ENCODE assay signal across 8 mouse cellular contexts in genomic region chr11:100758707-100759610, GRCm38 (mm10). TPM values are rescaled to one million over a fixed set of nuclear protein-coding genes. Genes with fewer than 3 reads are reported as not detected.
A peak's percentile ranks its signal among the peaks of the same experiment; 100 is the strongest.
DNase-seq lines count a peak whose midpoint lies in the region; ATAC-seq lines count a peak whose summit lies in the region.

No protein-coding gene starts in this region.

- ATAC-seq in common myeloid progenitor, adult 5-6 weeks (replicated peaks; ENCODE audit: low read depth, poor library complexity, severe bottlenecking) = peak; percentile 19
- ATAC-seq in limb, embryonic 13.5 days (ENCODE audit: low FRiP score, low read depth) = no peak; the same call in 1 of the 2 replicates
- ATAC-seq in midbrain, embryonic 15.5 days (replicated peaks) = peak; percentile 50

- H3K36me3 ChIP-seq in limb, embryonic 13.5 days = no peaks in the 10 kb centered on the region
- peaks cover 9% of the 10 kb centered on the region; the same call in 1 of the 2 replicates for H3K36me3 ChIP-seq in midbrain, embryonic 15.5 days (replicated peaks)

- peak overlapping the region; percentile 32 for H3K4me3 ChIP-seq in limb, embryonic 13.5 days
- peak overlapping the region; percentile 76 for H3K4me3 ChIP-seq in midbrain, embryonic 15.5 days

- peak overlapping the region; percentile 59 for H3K4me2 ChIP-seq in limb, embryonic 13.5 days (replicated peaks)
- H3K4me2 ChIP-seq in midbrain, embryonic 15.5 days = peak overlapping the region; percentile 77

- H3K27me3 ChIP-seq in limb, embryonic 13.5 days = peaks cover 84% of the 10 kb centered on the region
- no peaks in the 10 kb centered on the region for H3K27me3 ChIP-seq in midbrain, embryonic 15.5 days (replicated peaks)

- no peak overlapping the region for H3K27ac ChIP-seq in limb, embryonic 13.5 days
- H3K27ac ChIP-seq in midbrain, embryonic 15.5 days = peak overlapping the region; percentile 74

- intact Hi-C loops in heart, postnatal 10 days (cut with DNase I) = no loop called here

- no peaks in the 10 kb centered on the region for H3K9me3 ChIP-seq in limb, embryonic 13.5 days
- no peaks in the 10 kb centered on the region for H3K9me3 ChIP-seq in midbrain, embryonic 15.5 days

- WGBS in limb, embryonic 13.5 days = 2% methylated on average over 35 of the region's 35 CpGs
- WGBS in midbrain, embryonic 15.5 days = under 1% methylated on average over 35 of the region's 35 CpGs

- H3K4me1 ChIP-seq in limb, embryonic 13.5 days = peaks cover 19% of the 10 kb centered on the region
- H3K4me1 ChIP-seq in midbrain, embryonic 15.5 days = peaks cover 28% of the 10 kb centered on the region

- peak; percentile 26 for DNase-seq in right cerebral cortex, postnatal 25 days
- no peak for DNase-seq in right cerebral cortex, adult 18-20 months
- peak; percentile 57 to 72 for DNase-seq in heart, postnatal 10 days
- peak; percentile 61 for DNase-seq in yolk sac, embryonic 10.5 days (ENCODE audit: low spot score)
- DNase-seq in layer of hippocampus, postnatal 36 days = no peak

- H3K9ac ChIP-seq in limb, embryonic 13.5 days = no peak overlapping the region
- H3K9ac ChIP-seq in midbrain, embryonic 15.5 days = peak overlapping the region; percentile 77

RNA-seq across cellular contexts. Expression of gene Kcnh4, which starts 0.8 kb away (rescaled TPM):
- total RNA-seq in common myeloid progenitor, adult 5-6 weeks (2017) = not detected in 2 replicates
- not detected for total RNA-seq in heart, postnatal 10 days (2021)
- not detected in 2 replicates for polyA plus RNA-seq in limb, embryonic 13.5 days (2015; fragmentation: Nextera tagmentation; extraction: Ambion mirVana)
- polyA plus RNA-seq in midbrain, embryonic 15.5 days (2015; fragmentation: Nextera tagmentation; extraction: Ambion mirVana) = 10.9 and 13.6 TPM in 2 replicates
- 1 to 10 TPM; 1.7 TPM for total RNA-seq in layer of hippocampus, postnatal 36 days (2021)

RNA-seq across cellular contexts. Expression of gene Hcrt, which starts 3.8 kb away (rescaled TPM):
- total RNA-seq in common myeloid progenitor, adult 5-6 weeks (2017) = not detected in 2 replicates
- total RNA-seq in heart, postnatal 10 days (2021) = not detected
- not detected in 2 replicates for polyA plus RNA-seq in limb, embryonic 13.5 days (2015; fragmentation: Nextera tagmentation; extraction: Ambion mirVana)
- 2.3 and 3.3 TPM in 2 replicates for polyA plus RNA-seq in midbrain, embryonic 15.5 days (2015; fragmentation: Nextera tagmentation; extraction: Ambion mirVana)
- total RNA-seq in layer of hippocampus, postnatal 36 days (2021) = not detected

RNA-seq across cellular contexts. Expression of gene Ghdc, which starts 11.8 kb away (rescaled TPM):
- total RNA-seq in common myeloid progenitor, adult 5-6 weeks (2017) = 2.3 and 4.0 TPM in 2 replicates
- total RNA-seq in heart, postnatal 10 days (2021) = 10 to 100 TPM; 10.4 to 12.6 TPM
- 6.6 and 8.0 TPM in 2 replicates for polyA plus RNA-seq in limb, embryonic 13.5 days (2015; fragmentation: Nextera tagmentation; extraction: Ambion mirVana)
- 5.7 and 6.4 TPM in 2 replicates for polyA plus RNA-seq in midbrain, embryonic 15.5 days (2015; fragmentation: Nextera tagmentation; extraction: Ambion mirVana)
- total RNA-seq in layer of hippocampus, postnatal 36 days (2021) = 1 to 10 TPM; 6.2 to 9.9 TPM

RNA-seq across cellular contexts. Expression of gene Rab5c, which starts 20.9 kb away (rescaled TPM):
- 75.8 and 87.2 TPM in 2 replicates for total RNA-seq in common myeloid progenitor, adult 5-6 weeks (2017)
- 10 to 100 TPM; 85.3 to 97.8 TPM for total RNA-seq in heart, postnatal 10 days (2021)
- 23.2 and 24.5 TPM in 2 replicates for polyA plus RNA-seq in limb, embryonic 13.5 days (2015; fragmentation: Nextera tagmentation; extraction: Ambion mirVana)
- polyA plus RNA-seq in midbrain, embryonic 15.5 days (2015; fragmentation: Nextera tagmentation; extraction: Ambion mirVana) = 39.3 and 40.9 TPM in 2 replicates
- 100 to 1,000 TPM; 143 to 149 TPM for total RNA-seq in layer of hippocampus, postnatal 36 days (2021)

RNA-seq across cellular contexts. Expression of gene Hspb9, which starts 45.3 kb away (rescaled TPM):
- total RNA-seq in common myeloid progenitor, adult 5-6 weeks (2017) = 6.3 TPM in 1 of 2 replicates, not detected in the other
- total RNA-seq in heart, postnatal 10 days (2021) = not detected
- polyA plus RNA-seq in limb, embryonic 13.5 days (2015; fragmentation: Nextera tagmentation; extraction: Ambion mirVana) = 0.46 TPM in 1 of 2 replicates, not detected in the other
- not detected in 2 replicates for polyA plus RNA-seq in midbrain, embryonic 15.5 days (2015; fragmentation: Nextera tagmentation; extraction: Ambion mirVana)
- not detected for total RNA-seq in layer of hippocampus, postnatal 36 days (2021)

Comparison
In these comparisons a context has a peak if more than half of its experiments do, and no peak if none do; other contexts are left out.
1. DNase-seq: peak in right cerebral cortex, postnatal 25 days (single experiment), heart, postnatal 10 days (2 of 2) and yolk sac, embryonic 10.5 days (single experiment); none in right cerebral cortex, adult 18-20 months (single experiment) and layer of hippocampus, postnatal 36 days (0 of 2).